Mouse (Mus musculus) MEL (cell line): ENCODE measurements at regions not wholly inside any gene's neighbourhood (a gene's known extent, or its start where the extent isn't known, plus 50 kb on each side); places are given as distances from the start of the nearest gene placed in this dataset.

Source experiments
- CTCF ChIP-seq, 3 experiments: IDR thresholded peaks in 2 of 3; conservative IDR thresholded peaks in 1 of 3; 2 replicates each; pipeline ENCODE4 v1.5.1; 2011 to 2012; ENCODE audit warnings: low read length in 3 of 3, low read depth in 2 of 3, mild to moderate bottlenecking in 2 of 3, improper control_type of control experiment in 1 of 3, inconsistent platforms in 1 of 3, mixed read lengths in 1 of 3, moderate library complexity in 1 of 3; ENCODE audit not compliant: control insufficient read depth in 1 of 3, insufficient read depth in 1 of 3, poor library complexity in 1 of 3, severe bottlenecking in 1 of 3
- ELF1 ChIP-seq: IDR thresholded peaks from 2 replicates; pipeline ENCODE4 v1.6.1; 2014; ENCODE audit warnings: low read depth, mild to moderate bottlenecking, inconsistent platforms, low read length, improper control_type of control experiment, moderate library complexity
- ZMIZ1 ChIP-seq: IDR thresholded peaks from 2 replicates; pipeline ENCODE4 v1.6.1; 2012; ENCODE audit warnings: low read depth, mild to moderate bottlenecking, inconsistent platforms, low read length, improper control_type of control experiment, moderate library complexity

DNA sequence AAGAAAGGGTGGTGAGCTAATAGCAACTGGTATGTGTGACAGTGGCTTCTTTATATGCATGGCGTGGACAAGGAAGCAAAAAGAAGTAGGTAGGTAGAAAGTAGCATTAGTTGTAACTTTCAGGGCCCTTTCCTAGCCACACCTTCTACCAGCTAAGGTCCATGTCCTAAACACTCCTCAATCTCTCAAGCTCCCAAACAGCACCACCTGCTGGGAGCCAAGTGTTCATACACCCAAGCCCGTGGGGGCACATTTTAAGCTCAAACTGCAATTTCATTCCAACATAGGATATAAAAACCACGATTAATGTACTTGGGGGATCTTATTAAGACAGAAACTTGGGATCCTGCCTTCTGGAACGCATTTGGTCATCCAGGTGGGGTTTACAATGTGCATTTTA, 141.6 kb upstream of the Cox10 start:
- TF ChIP-seq ZMIZ1 (no peak), ELF1 (no peak), CTCF (IDR thresholded peaks at IDR 0.05 in 2 of 3, conservative IDR thresholded peaks at IDR 0.05 in 1 of 3; ENCODE audit: control insufficient read depth in 1 of 3, insufficient read depth in 1 of 3, low read depth in 2 of 3, low read length in 3 of 3, poor library complexity in 1 of 3, severe bottlenecking in 1 of 3) (peak; percentile 19 to 38 (median 20); a peak in 4 of 6 replicates)
